Mouse (Mus musculus) erythroblast, embryonic 14.5 days (primary cell): ENCODE data around the gene Gba.

Experiments used
- GATA1 ChIP-seq: IDR thresholded peaks from 2 replicates; pipeline ENCODE4 v1.6.1; 2012; ENCODE audit warnings: low read length, inconsistent platforms, mixed read lengths
- TAL1 ChIP-seq: IDR thresholded peaks from 3 replicates; pipeline ENCODE4 v1.6.1; 2012; ENCODE audit warnings: low read length, inconsistent platforms, mixed read lengths

- TF ChIP-seq GATA1 (no peak), TAL1 (no peak)
These were observed 23.6 kb downstream of the Gba start for GRCm38 (mm10) chr3:89226361-89226760.
